Mouse (Mus musculus) liver, embryonic 16.5 days (tissue): ENCODE measurements at regions not wholly inside any gene's neighbourhood (a gene's known extent, or its start where the extent isn't known, plus 50 kb on each side); places are given as distances from the start of the nearest gene placed in this dataset.

Experiments used
- ATAC-seq: fragments of 200-750 bp; cut with Nextera tagmentation; 2 replicates; pipeline ENCODE4 v1.8.0; 2017; ENCODE audit warnings: low read depth, mild to moderate bottlenecking, moderate number of reproducible peaks, moderate library complexity
- H3K27ac ChIP-seq: fragments of 300-500 bp; sonication (generic); 2 replicates; pipeline ENCODE4 v1.5.1; 2014; ENCODE audit warnings: mild to moderate bottlenecking, low read length
- H3K27me3 ChIP-seq: fragments of 300-500 bp; sonication (generic); 2 replicates; pipeline ENCODE4 v1.6.1; 2014; ENCODE audit warnings: low read depth, low read length, mixed read lengths; ENCODE audit not compliant: control insufficient read depth, insufficient read depth
- H3K36me3 ChIP-seq: fragments of 300-500 bp; sonication (generic); 2 replicates; pipeline ENCODE4 v1.6.1; 2014; ENCODE audit warnings: mild to moderate bottlenecking; ENCODE audit not compliant: control insufficient read depth, insufficient read depth
- H3K4me1 ChIP-seq: fragments of 300-500 bp; sonication (generic); 2 replicates; pipeline ENCODE4 v1.6.1; 2014; ENCODE audit warnings: low read depth, low read length, mixed read lengths; ENCODE audit not compliant: control insufficient read depth
- H3K4me2 ChIP-seq: fragments of 300-500 bp; sonication (generic); 2 replicates; pipeline ENCODE4 v1.6.1; 2014; ENCODE audit warnings: low read depth, low read length, mixed read lengths
- H3K4me3 ChIP-seq: fragments of 300-500 bp; sonication (generic); 2 replicates; pipeline ENCODE4 v1.5.1; 2014; ENCODE audit warnings: low read depth, mild to moderate bottlenecking, low read length
- H3K9ac ChIP-seq: fragments of 300-500 bp; sonication (generic); 2 replicates; pipeline ENCODE4 v1.6.1; 2014; ENCODE audit warnings: low read depth, low read length
- H3K9me3 ChIP-seq: fragments of 300-500 bp; sonication (generic); replicated peaks from 2 replicates; pipeline ENCODE4 v1.6.1; 2016; ENCODE audit warnings: low read length; ENCODE audit not compliant: control insufficient read depth
- WGBS: fragments of 180-500 bp; shearing (Covaris S2); extraction: QIAGEN DNeasy Blood & Tissue Kit; methylation state at CpG from one replicate; pipeline ENCODE4 v1.1.7; 2014; ENCODE audit not compliant: insufficient replicate concordance; 5-methylcytosine and 5-hydroxymethylcytosine counted together

- H3K9me3 ChIP-seq = no peaks in the 10 kb centered on the region
- peak overlapping the region; percentile 48 for H3K4me2 ChIP-seq
- no peak overlapping the region for H3K9ac ChIP-seq
- no peaks in the 10 kb centered on the region for H3K27me3 ChIP-seq
- H3K36me3 ChIP-seq = no peaks in the 10 kb centered on the region
- H3K27ac ChIP-seq = no peak overlapping the region
- peak overlapping the region; percentile 36; the same call in 1 of the 2 replicates for H3K4me3 ChIP-seq
- no peaks in the 10 kb centered on the region for H3K4me1 ChIP-seq
- ATAC-seq = no peak
- WGBS = 5% methylated on average over 20 of the region's 20 CpGs
Measured at GRCm38 (mm10) chr6:31938216-31938814, 111.7 kb upstream of the 1700012A03Rik start.

GRCm38 (mm10) chr6:31937146-31937545 lies 112.9 kb upstream of the 1700012A03Rik start:
- Histone ChIP-seq H3K4me2 (no peak overlapping the region), H3K36me3 (no peaks in the 10 kb centered on the region), H3K27ac (no peak overlapping the region), H3K9ac (no peak overlapping the region), H3K9me3 (no peaks in the 10 kb centered on the region), H3K4me3 (no peak overlapping the region), H3K27me3 (no peaks in the 10 kb centered on the region), H3K4me1 (no peaks in the 10 kb centered on the region)
- WGBS = 71% methylated on average over 12 of the region's 12 CpGs
- ATAC-seq = no peak

GRCm38 (mm10) chr6:31934826-31935225 lies 115.2 kb upstream of the 1700012A03Rik start:
- no peaks in the 10 kb centered on the region for H3K9me3 ChIP-seq

GRCm38 (mm10) chr6:31933956-31934355 lies 116.1 kb upstream of the 1700012A03Rik start:
- no peak for ATAC-seq
- no peaks in the 10 kb centered on the region for H3K36me3 ChIP-seq
- H3K4me3 ChIP-seq = no peak overlapping the region
- no peaks in the 10 kb centered on the region for H3K27me3 ChIP-seq
- 56% methylated on average over 8 of the region's 8 CpGs for WGBS
- no peaks in the 10 kb centered on the region for H3K9me3 ChIP-seq
- no peaks in the 10 kb centered on the region for H3K4me1 ChIP-seq
- H3K4me2 ChIP-seq = no peak overlapping the region
- no peak overlapping the region for H3K9ac ChIP-seq
- no peak overlapping the region for H3K27ac ChIP-seq

More at GRCm38 (mm10) chr6:31934826-31935225, 115.2 kb upstream of the 1700012A03Rik start:
- Histone ChIP-seq H3K27ac (no peak overlapping the region), H3K27me3 (no peaks in the 10 kb centered on the region), H3K4me2 (no peak overlapping the region), H3K4me3 (no peak overlapping the region), H3K9ac (no peak overlapping the region), H3K4me1 (no peaks in the 10 kb centered on the region), H3K36me3 (no peaks in the 10 kb centered on the region)
- ATAC-seq = no peak
- 67% methylated on average over 10 of the region's 10 CpGs for WGBS

GRCm38 (mm10) chr6:31933364-31933763 lies 116.7 kb upstream of the 1700012A03Rik start:
- H3K27ac ChIP-seq = no peak overlapping the region
- no peak overlapping the region for H3K4me2 ChIP-seq
- H3K27me3 ChIP-seq = no peaks in the 10 kb centered on the region
- 65% methylated on average over 5 of the region's 5 CpGs for WGBS
- no peaks in the 10 kb centered on the region for H3K9me3 ChIP-seq
- no peak for ATAC-seq
- no peaks in the 10 kb centered on the region for H3K36me3 ChIP-seq
- H3K9ac ChIP-seq = no peak overlapping the region
- H3K4me1 ChIP-seq = no peaks in the 10 kb centered on the region
- H3K4me3 ChIP-seq = no peak overlapping the region

GRCm38 (mm10) chr6:31931116-31931515 lies 118.9 kb upstream of the 1700012A03Rik start:
- H3K36me3 ChIP-seq = no peaks in the 10 kb centered on the region
- no peak overlapping the region for H3K9ac ChIP-seq
- H3K9me3 ChIP-seq = no peaks in the 10 kb centered on the region
- 77% methylated on average over 6 of the region's 6 CpGs for WGBS
- no peak overlapping the region for H3K27ac ChIP-seq
- H3K4me3 ChIP-seq = no peak overlapping the region
- no peak overlapping the region for H3K4me2 ChIP-seq
- H3K4me1 ChIP-seq = no peaks in the 10 kb centered on the region
- H3K27me3 ChIP-seq = no peaks in the 10 kb centered on the region
- no peak for ATAC-seq

- WGBS = 66% methylated on average over 2 of the region's 2 CpGs
- ATAC-seq = no peak
- H3K9me3 ChIP-seq = no peaks in the 10 kb centered on the region
- no peak overlapping the region for H3K27ac ChIP-seq
- H3K36me3 ChIP-seq = no peaks in the 10 kb centered on the region
- H3K4me2 ChIP-seq = no peak overlapping the region
- no peaks in the 10 kb centered on the region for H3K27me3 ChIP-seq
- no peak overlapping the region for H3K9ac ChIP-seq
- no peak overlapping the region for H3K4me3 ChIP-seq
- H3K4me1 ChIP-seq = no peaks in the 10 kb centered on the region
Measured at GRCm38 (mm10) chr6:31929165-31929564, 120.9 kb upstream of the 1700012A03Rik start.

GRCm38 (mm10) chr6:31927181-31927580 lies 122.9 kb upstream of the 1700012A03Rik start:
- WGBS = 33% methylated on average over 3 of the region's 3 CpGs
- Histone ChIP-seq H3K4me3 (no peak overlapping the region), H3K36me3 (no peaks in the 10 kb centered on the region), H3K9me3 (no peaks in the 10 kb centered on the region), H3K4me1 (no peaks in the 10 kb centered on the region), H3K4me2 (no peak overlapping the region), H3K27me3 (no peaks in the 10 kb centered on the region), H3K27ac (no peak overlapping the region), H3K9ac (no peak overlapping the region)
- no peak for ATAC-seq

GRCm38 (mm10) chr6:31924669-31925046 lies 125.4 kb upstream of the 1700012A03Rik start:
- Histone ChIP-seq H3K9me3 (no peaks in the 10 kb centered on the region), H3K9ac (no peak overlapping the region), H3K27me3 (no peaks in the 10 kb centered on the region), H3K36me3 (no peaks in the 10 kb centered on the region), H3K4me3 (no peak overlapping the region), H3K27ac (no peak overlapping the region), H3K4me2 (no peak overlapping the region), H3K4me1 (no peaks in the 10 kb centered on the region)
- WGBS = 42% methylated on average over 2 of the region's 2 CpGs
- ATAC-seq = no peak
